Mouse (Mus musculus) liver, embryonic 14.5 days (tissue): ENCODE data around the gene Nt5c2.

Source experiments
- CTCF ChIP-seq: IDR thresholded peaks from 2 replicates; pipeline ENCODE4 v1.5.1; 2016; ENCODE audit warnings: antibody characterized with exemption, low read depth, control low read depth
- EP300 ChIP-seq: IDR thresholded peaks from 2 replicates; pipeline ENCODE4 v1.6.1; 2016; ENCODE audit warnings: antibody characterized with exemption, low read depth

- TF ChIP-seq CTCF (no peak), EP300 (no peak)
Measured at GRCm38 (mm10) chr19:46928136-46928535, 86.8 kb downstream of the Nt5c2 start.
